Mouse (Mus musculus): ENCODE measurements around the gene Gas2l3.

- TF ChIP-seq CTCF (IDR thresholded peaks at IDR 0.05; ENCODE audit: borderline replicate concordance, insufficient read depth, low read length) (no peak), POLR2A (IDR thresholded peaks at IDR 0.05; ENCODE audit: low read depth, low read length) (no peak)
Measured at GRCm38 (mm10) chr10:89444381-89444780, 614 bp upstream of the Gas2l3 start.
